Mouse (Mus musculus) heart, postnatal 10 days (tissue): ENCODE measurements around the gene Hsp90ab1. TPM values are rescaled to one million over a fixed set of nuclear protein-coding genes. Genes with fewer than 3 reads are reported as not detected.
A peak's percentile ranks its signal among the peaks of the same experiment; 100 is the strongest.

Experiments used
- DNase-seq, 2 experiments: peaks; one replicate each; pipeline ENCODE4 v3.0.0; 2021
- intact Hi-C: fragments of 180-260 bp; cut with DNase I; formaldehyde crosslinking; loops from one replicate; pipeline ENCODE4 v1.15.1; 2025
- total RNA-seq, 2 experiments: library from RNA; stranded (reverse); gene quantifications; 2 replicates each; pipeline ENCODE4 v1.2.3; 2021

The Hsp90ab1 gene
- total RNA-seq, 2 experiments from 2014 or later = 1,000 to 1,054 TPM

- peak; percentile 96 to 98 for DNase-seq
- intact Hi-C loops = no loop called here
Measured at GRCm38 (mm10) chr17:45563655-45564530, 9.2 kb downstream of the Hsp90ab1 start, which contains the start of gene Slc35b2. Slc35b2 (plus strand) TSS chr17:45563874.

GRCm38 (mm10) chr17:45563216-45563615, 9.9 kb downstream of the Hsp90ab1 start:
- no peak for DNase-seq
- intact Hi-C loops = no loop called here

GRCm38 (mm10) chr17:45559732-45560525, 13.1 kb downstream of the Hsp90ab1 start:
- no peak for DNase-seq
- intact Hi-C loops = no loop called here

- peak in 1 of 2 experiments; percentile 15 for DNase-seq
- intact Hi-C loops = no loop called here
Measured at GRCm38 (mm10) chr17:45557998-45558862, 14.8 kb downstream of the Hsp90ab1 start.

- intact Hi-C loops = no loop called here
- DNase-seq = peak in 1 of 2 experiments; percentile 2
Measured at GRCm38 (mm10) chr17:45557246-45557824, 15.7 kb downstream of the Hsp90ab1 start.

GRCm38 (mm10) chr17:45556514-45557245, 16.4 kb downstream of the Hsp90ab1 start:
- intact Hi-C loops = no loop called here

GRCm38 (mm10) chr17:45556107-45556489, 17.0 kb downstream of the Hsp90ab1 start:
- intact Hi-C loops = no loop called here
- no peak for DNase-seq

More at GRCm38 (mm10) chr17:45556514-45557245, 16.4 kb downstream of the Hsp90ab1 start:
- peak in 1 of 2 experiments; percentile 15 for DNase-seq

- peak; percentile 95 for DNase-seq
- intact Hi-C loops = no loop called here
Measured at GRCm38 (mm10) chr17:45555452-45556106, 17.5 kb downstream of the Hsp90ab1 start, which contains the start of gene Nfkbie. Nfkbie (plus strand) TSS chr17:45555703.

GRCm38 (mm10) chr17:45554420-45554819, 18.7 kb downstream of the Hsp90ab1 start:
- intact Hi-C loops = no loop called here
- no peak for DNase-seq

- no peak for DNase-seq
- intact Hi-C loops = no loop called here
Measured at GRCm38 (mm10) chr17:45553065-45553464, 20.0 kb downstream of the Hsp90ab1 start.

GRCm38 (mm10) chr17:45551816-45552451, 21.1 kb downstream of the Hsp90ab1 start:
- intact Hi-C loops = loop anchor here (1.0 kb wide), 2 partner anchors 36 to 74 kb away; no protein-coding TSS in a partner anchor
- DNase-seq = peak; percentile 82 to 87

- intact Hi-C loops = no loop called here
- DNase-seq = no peak
Measured at GRCm38 (mm10) chr17:45551249-45551796, 21.7 kb downstream of the Hsp90ab1 start.

GRCm38 (mm10) chr17:45550253-45550652, 22.8 kb downstream of the Hsp90ab1 start:
- intact Hi-C loops = no loop called here

GRCm38 (mm10) chr17:45549617-45550181, 23.4 kb downstream of the Hsp90ab1 start, which contains the start of gene Tmem151b:
Tmem151b (minus strand) TSS chr17:45549677.
- DNase-seq = no peak
- intact Hi-C loops = no loop called here

More at GRCm38 (mm10) chr17:45550253-45550652, 22.8 kb downstream of the Hsp90ab1 start:
- no peak for DNase-seq

- intact Hi-C loops = no loop called here
- DNase-seq = no peak
Measured at GRCm38 (mm10) chr17:45548541-45549512, 24.2 kb downstream of the Hsp90ab1 start.
